Mouse (Mus musculus) 3134 (cell line): ENCODE data around the gene Tldc2.
A peak's percentile ranks its signal among the peaks of the same experiment; 100 is the strongest.

Source experiments
- DNase-seq: peaks from one replicate; pipeline ENCODE4 v3.0.0-alpha.2; 2011; ENCODE audit warnings: low spot score; ENCODE audit not compliant: insufficient read length; ENCODE audit errors: extremely low read depth

The Tldc2 gene

GRCm38 (mm10) chr2:157060557-157061305 is 26.1 kb upstream of the Tldc2 start:
- no peak for DNase-seq

GRCm38 (mm10) chr2:157063241-157063700 is 23.6 kb upstream of the Tldc2 start:
- DNase-seq = no peak

- DNase-seq = no peak
Measured at GRCm38 (mm10) chr2:157064136-157064535, 22.7 kb upstream of the Tldc2 start.

- DNase-seq = no peak
Measured at GRCm38 (mm10) chr2:157064978-157065878, 21.6 kb upstream of the Tldc2 start.

- DNase-seq = peak; percentile 61
Measured at GRCm38 (mm10) chr2:157065879-157066226, 21.0 kb upstream of the Tldc2 start.

- no peak for DNase-seq
Measured at GRCm38 (mm10) chr2:157066731-157067430, 20.0 kb upstream of the Tldc2 start.

- no peak for DNase-seq
Measured at GRCm38 (mm10) chr2:157068701-157069354, 18.0 kb upstream of the Tldc2 start.

- peak; percentile 57 for DNase-seq
Measured at GRCm38 (mm10) chr2:157069355-157069735, 17.5 kb upstream of the Tldc2 start.

GRCm38 (mm10) chr2:157069755-157070315 is 17.0 kb upstream of the Tldc2 start:
- no peak for DNase-seq

GRCm38 (mm10) chr2:157070365-157070764 is 16.5 kb upstream of the Tldc2 start:
- DNase-seq = peak; percentile 63

GRCm38 (mm10) chr2:157071556-157071955 is 15.3 kb upstream of the Tldc2 start:
- DNase-seq = peak; percentile 84

- DNase-seq = peak; percentile 75
Measured at GRCm38 (mm10) chr2:157072316-157072990, 14.4 kb upstream of the Tldc2 start.

- DNase-seq = peak; percentile 47
Measured at GRCm38 (mm10) chr2:157073378-157074052, 13.3 kb upstream of the Tldc2 start.

GRCm38 (mm10) chr2:157074186-157074724 is 12.6 kb upstream of the Tldc2 start:
- DNase-seq = peak; percentile 66

- DNase-seq = no peak
Measured at GRCm38 (mm10) chr2:157074772-157075171, 12.1 kb upstream of the Tldc2 start.

GRCm38 (mm10) chr2:157075226-157075625 is 11.6 kb upstream of the Tldc2 start:
- DNase-seq = no peak

- no peak for DNase-seq
Measured at GRCm38 (mm10) chr2:157075685-157076084, 11.2 kb upstream of the Tldc2 start.

GRCm38 (mm10) chr2:157076585-157076984 is 10.3 kb upstream of the Tldc2 start:
- no peak for DNase-seq

- no peak for DNase-seq
Measured at GRCm38 (mm10) chr2:157077160-157077559, 9.7 kb upstream of the Tldc2 start.
